Mouse (Mus musculus): Measurements from ENCODE around the gene Epx. TPM values are rescaled to one million over a fixed set of nuclear protein-coding genes. Genes with fewer than 3 reads are reported as not detected.

Gene Epx
- total and polyA plus RNA-seq, 3 experiments = 0.03 TPM; not detected in 2

GRCm38 (mm10) chr11:87841436-87841835 lies 33.9 kb downstream of the Epx start:
- H3K9me3 ChIP-seq (replicated peaks; ENCODE audit: insufficient read depth, low read length) = no peaks in the 10 kb centered on the region
- DNase-seq (ENCODE audit: low read depth, low spot score) = no peak
- no peak overlapping the region for H3K9ac ChIP-seq (ENCODE audit: control insufficient read depth, low read depth, low read length, poor library complexity, severe bottlenecking)
- no peaks in the 10 kb centered on the region for H3K79me2 ChIP-seq (ENCODE audit: control insufficient read depth, insufficient read depth, low read length, poor library complexity)
- H3K27me3 ChIP-seq (ENCODE audit: control insufficient read depth in 1 of 2, insufficient read depth in 2 of 2, low read length in 2 of 2) = peaks cover 14 to 18% of the 10 kb centered on the region in 2 experiments
- no peak for TF ChIP-seq CHD2 (IDR thresholded peaks at IDR 0.05; ENCODE audit: low read length)
- no peaks in the 10 kb centered on the region for H3K36me3 ChIP-seq (ENCODE audit: control insufficient read depth in 1 of 2, insufficient read depth in 2 of 2, low read length in 2 of 2)
- H3K4me1 ChIP-seq (ENCODE audit: control insufficient read depth in 1 of 2, insufficient read depth in 2 of 2, low read length in 2 of 2) = no peaks in the 10 kb centered on the region
- H3K27ac ChIP-seq (ENCODE audit: control insufficient read depth, low read depth, low read length) = no peak overlapping the region
- no peak overlapping the region for H3K4me3 ChIP-seq (ENCODE audit: control insufficient read depth in 1 of 2, insufficient read depth in 1 of 2, low read depth in 2 of 2, low read length in 2 of 2)

- no peak overlapping the region for H3K4me3 ChIP-seq (ENCODE audit: control insufficient read depth in 1 of 2, insufficient read depth in 1 of 2, low read depth in 2 of 2, low read length in 2 of 2)
- H3K27me3 ChIP-seq (ENCODE audit: control insufficient read depth in 1 of 2, insufficient read depth in 2 of 2, low read length in 2 of 2) = peaks cover 13 to 20% of the 10 kb centered on the region in 2 experiments
- no peaks in the 10 kb centered on the region for H3K36me3 ChIP-seq (ENCODE audit: control insufficient read depth in 1 of 2, insufficient read depth in 2 of 2, low read length in 2 of 2)
- H3K4me1 ChIP-seq (ENCODE audit: control insufficient read depth in 1 of 2, insufficient read depth in 2 of 2, low read length in 2 of 2) = no peaks in the 10 kb centered on the region
- DNase-seq (ENCODE audit: low read depth, low spot score) = no peak
- H3K27ac ChIP-seq (ENCODE audit: control insufficient read depth, low read depth, low read length) = no peak overlapping the region
- H3K9me3 ChIP-seq (replicated peaks; ENCODE audit: insufficient read depth, low read length) = no peaks in the 10 kb centered on the region
- no peak overlapping the region for H3K9ac ChIP-seq (ENCODE audit: control insufficient read depth, low read depth, low read length, poor library complexity, severe bottlenecking)
- TF ChIP-seq BHLHE40 (IDR thresholded peaks at IDR 0.05; ENCODE audit: borderline replicate concordance, low read depth, low read length) (no peak), JUND (IDR thresholded peaks at IDR 0.05; ENCODE audit: low read depth, low read length) (no peak), GATA1 (IDR thresholded peaks at IDR 0.05; ENCODE audit: low read depth, low read length) (no peak), NRF1 (IDR thresholded peaks at IDR 0.05; ENCODE audit: insufficient read depth, low read depth, low read length, poor library complexity, severe bottlenecking) (no peak), POLR2AphosphoS2 (IDR thresholded peaks at IDR 0.05; ENCODE audit: low read length) (no peak), POLR2A (IDR thresholded peaks at IDR 0.05; ENCODE audit: control insufficient read depth in 1 of 2, insufficient read depth in 1 of 2, low read depth in 1 of 2, low read length in 2 of 2, poor library complexity in 1 of 2) (no peak), USF2 (IDR thresholded peaks at IDR 0.05; ENCODE audit: borderline replicate concordance in 1 of 2, insufficient read depth in 1 of 2, low read depth in 1 of 2, low read length in 2 of 2) (no peak), MYC (IDR thresholded peaks at IDR 0.05; ENCODE audit: low read depth, low read length) (no peak), CHD1 (IDR thresholded peaks at IDR 0.05; ENCODE audit: low read depth, low read length) (no peak), HCFC1 (IDR thresholded peaks at IDR 0.05; ENCODE audit: low read depth, low read length) (no peak), SIN3A (IDR thresholded peaks at IDR 0.05; ENCODE audit: low read length) (no peak), SMC3 (IDR thresholded peaks at IDR 0.05; ENCODE audit: low read depth, low read length) (no peak), RCOR1 (IDR thresholded peaks at IDR 0.05; ENCODE audit: low read depth, low read length) (no peak), CHD2 (IDR thresholded peaks at IDR 0.05; ENCODE audit: low read length) (no peak)
- no peaks in the 10 kb centered on the region for H3K79me2 ChIP-seq (ENCODE audit: control insufficient read depth, insufficient read depth, low read length, poor library complexity)
Measured at GRCm38 (mm10) chr11:87840676-87841075, 34.7 kb downstream of the Epx start.

DNA sequence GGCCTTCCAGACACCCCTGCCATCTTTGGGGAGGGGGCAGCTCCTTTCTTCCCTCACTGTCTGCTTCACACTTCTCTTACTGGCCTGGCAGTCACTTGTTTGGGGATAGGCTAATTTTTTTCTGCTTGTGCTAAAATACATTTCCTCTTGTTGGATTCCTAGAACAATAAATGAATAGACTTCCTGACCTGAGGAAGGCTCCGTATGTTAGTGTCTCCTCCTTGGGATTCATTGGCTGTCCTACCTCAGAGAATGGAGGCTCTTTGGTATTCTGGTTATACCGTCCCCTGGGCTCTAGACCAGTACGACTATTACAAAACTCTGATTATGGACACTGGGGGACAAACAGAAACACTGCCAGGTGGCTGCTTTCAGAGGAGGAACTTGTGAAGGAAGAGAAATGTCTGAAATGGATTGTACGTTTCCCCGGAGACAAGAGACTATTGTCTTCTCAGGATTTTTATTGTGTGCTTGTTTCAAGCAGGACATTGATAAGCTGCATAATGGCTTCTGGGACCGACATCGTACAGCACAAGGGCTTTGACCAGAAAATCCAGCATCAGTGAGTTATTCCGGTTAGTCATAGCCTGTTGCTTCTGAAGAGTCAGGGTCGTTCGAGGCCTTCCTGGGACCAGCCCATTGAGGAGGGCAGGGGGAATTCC lies 47.0 kb downstream of the Epx start, which contains the start of gene Lpo:
Gene Lpo (minus strand): TSS at position 51 of the 662 bp plus-strand sequence.
- Histone ChIP-seq H3K36me3 (ENCODE audit: control insufficient read depth in 1 of 2, insufficient read depth in 2 of 2, low read length in 2 of 2) (no peaks in the 10 kb centered on the region), H3K4me1 (ENCODE audit: control insufficient read depth in 1 of 2, insufficient read depth in 2 of 2, low read length in 2 of 2) (no peaks in the 10 kb centered on the region), H3K79me2 (ENCODE audit: control insufficient read depth, insufficient read depth, low read length, poor library complexity) (no peaks in the 10 kb centered on the region), H3K27ac (ENCODE audit: control insufficient read depth, low read depth, low read length) (no peak within 1 kb of the TSS), H3K4me3 (ENCODE audit: control insufficient read depth in 1 of 2, insufficient read depth in 1 of 2, low read depth in 2 of 2, low read length in 2 of 2) (no peak within 1 kb of the TSS), H3K9me3 (replicated peaks; ENCODE audit: insufficient read depth, low read length) (no peaks in the 10 kb centered on the region), H3K9ac (ENCODE audit: control insufficient read depth, low read depth, low read length, poor library complexity, severe bottlenecking) (no peak within 1 kb of the TSS), H3K27me3 (ENCODE audit: control insufficient read depth in 1 of 2, insufficient read depth in 2 of 2, low read length in 2 of 2) (peaks cover 14 to 18% of the 10 kb centered on the region in 2 experiments)
- TF ChIP-seq MXI1 (IDR thresholded peaks at IDR 0.05; ENCODE audit: low read depth, low read length) = no peak
- TF ChIP-seq MAZ (IDR thresholded peaks at IDR 0.05; ENCODE audit: low read depth, low read length) = no peak
- no peak for TF ChIP-seq ZKSCAN1 (IDR thresholded peaks at IDR 0.05; ENCODE audit: low read depth, low read length)
- TF ChIP-seq GABPA (IDR thresholded peaks at IDR 0.05; ENCODE audit: low read depth, low read length) = no peak
- no peak for TF ChIP-seq GATA1 (IDR thresholded peaks at IDR 0.05; ENCODE audit: low read depth, low read length)
- TF ChIP-seq BHLHE40 (IDR thresholded peaks at IDR 0.05; ENCODE audit: borderline replicate concordance, low read depth, low read length) = no peak
- no peak for TF ChIP-seq SIN3A (IDR thresholded peaks at IDR 0.05; ENCODE audit: low read length)
- no peak for TF ChIP-seq ZMIZ1 (IDR thresholded peaks at IDR 0.05; ENCODE audit: low read depth, low read length)
- DNase-seq (ENCODE audit: low read depth, low spot score) = no peak

Measured in MEL (cell line).